Mouse (Mus musculus) activated CD4-positive, CD25-positive, alpha-beta regulatory T cell, adult 4 months (primary cell): ENCODE results near the gene Btf3. TPM values are rescaled to one million over a fixed set of nuclear protein-coding genes. Genes with fewer than 3 reads are reported as not detected.

Experiments
- ATAC-seq: one replicate; pipeline ENCODE4 v1.8.0; 2017
- polyA plus RNA-seq, 2 experiments: library from polyadenylated mRNA; unstranded; fragments of 100-300 nt; shearing (Covaris generic); gene quantifications; one replicate each; pipeline ENCODE4 v1.2.1; 2017

Btf3 gene
- 1,000 to 10,000 TPM in 1 of 2 experiments, 100 to 1,000 TPM in 1; 915 to 1,034 TPM for polyA plus RNA-seq

- peak; percentile 91 for ATAC-seq
These were observed at the start of gene Btf3 for GRCm38 (mm10) chr13:98316480-98317245. Gene Btf3, minus strand, starts transcription at chr13:98317006.

DNA sequence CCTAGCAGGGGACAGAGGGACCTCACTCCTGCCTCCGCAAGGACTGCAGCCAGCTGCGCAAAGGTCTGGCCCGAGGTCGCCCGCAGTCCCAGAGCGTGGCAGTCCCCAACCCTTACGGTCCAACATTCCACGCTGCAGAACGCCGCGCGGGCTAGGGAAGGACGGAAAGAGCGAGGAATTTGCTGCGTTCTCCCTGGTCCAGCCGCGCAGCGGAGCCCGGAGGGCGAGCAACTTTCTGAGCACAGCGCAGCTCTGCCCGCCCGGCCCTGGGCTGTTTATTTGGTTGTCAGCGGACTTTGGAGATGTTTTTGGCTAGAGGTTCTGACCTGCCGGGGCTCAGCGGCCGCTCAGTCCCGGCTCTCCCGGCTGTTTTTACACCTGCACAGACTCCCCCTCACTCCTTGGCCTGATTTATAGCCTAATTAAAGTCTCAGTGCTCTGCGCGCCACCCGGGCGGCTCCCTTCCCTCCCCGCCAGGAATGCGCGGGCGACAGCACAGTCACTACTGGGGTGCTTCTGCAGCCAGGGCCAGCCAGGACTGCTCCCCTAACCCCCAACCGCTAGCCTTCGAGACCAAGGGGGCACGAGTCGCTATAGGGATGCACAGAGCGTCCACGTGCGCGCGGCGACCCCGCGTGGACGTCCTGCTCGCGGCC, 49.1 kb upstream of the Btf3 start:
- ATAC-seq = no peak

DNA sequence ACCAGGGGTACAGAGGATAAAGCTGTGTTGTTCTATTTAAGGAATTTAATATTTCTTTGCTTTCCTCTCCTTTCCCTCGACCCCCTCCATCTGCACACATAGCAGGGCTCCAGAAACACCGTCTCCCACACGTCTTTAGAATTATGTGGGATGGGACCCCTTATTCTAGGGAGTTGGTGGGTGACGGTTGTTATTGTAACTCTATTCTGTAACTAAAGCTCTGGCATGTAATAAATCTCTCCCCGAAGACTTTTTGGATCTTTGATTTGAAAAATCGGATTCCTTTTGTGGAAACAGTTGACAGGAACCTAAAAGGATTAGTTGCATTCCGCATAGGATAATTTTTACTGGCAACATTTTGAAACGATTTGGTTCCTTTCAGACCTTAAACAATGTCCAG, 48.3 kb upstream of the Btf3 start:
- ATAC-seq = no peak

GRCm38 (mm10) chr13:98363046-98363445, 46.2 kb upstream of the Btf3 start:
- no peak for ATAC-seq

- ATAC-seq = no peak
These were observed 44.4 kb upstream of the Btf3 start for GRCm38 (mm10) chr13:98361161-98361560.

DNA sequence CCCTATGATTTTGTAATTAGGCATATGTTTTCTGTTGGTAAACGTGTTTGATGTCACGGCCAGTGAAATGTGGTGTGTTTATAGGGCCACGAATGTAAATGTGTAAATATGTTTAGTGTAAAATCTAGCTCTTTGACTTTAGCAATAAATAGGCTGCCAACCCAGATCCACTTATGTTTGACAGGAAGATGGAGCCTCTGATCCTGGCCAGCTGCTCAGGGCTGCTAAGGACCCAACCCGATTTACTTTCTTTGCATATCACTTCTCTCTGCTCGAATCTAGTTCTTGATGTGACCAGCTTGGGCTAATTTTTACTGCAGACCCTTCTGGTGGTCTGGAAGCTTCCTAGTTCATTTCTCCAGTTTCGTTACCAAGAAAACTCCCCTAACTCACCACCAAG, 43.6 kb upstream of the Btf3 start:
- no peak for ATAC-seq

DNA sequence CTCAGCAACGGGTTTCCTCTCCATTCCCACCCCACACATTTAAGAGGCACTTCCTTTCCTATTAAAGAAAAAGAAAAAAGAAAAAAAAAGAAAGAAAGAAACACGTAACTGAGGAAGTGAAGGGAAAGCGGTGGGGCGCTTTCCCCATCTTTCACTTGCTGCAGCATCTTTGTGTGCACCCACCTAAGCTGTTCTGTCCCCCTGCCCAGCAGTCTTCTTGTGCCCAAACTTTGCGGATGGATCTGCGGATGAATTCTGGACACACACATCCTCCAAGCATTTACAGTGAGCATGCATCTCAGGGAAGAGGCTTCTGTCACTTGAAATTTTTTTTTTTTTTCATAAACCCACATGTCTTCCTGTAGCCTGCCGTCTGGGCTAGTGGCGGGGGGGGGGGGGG, 42.5 kb upstream of the Btf3 start:
- ATAC-seq = no peak

- ATAC-seq = no peak
These were observed 41.8 kb upstream of the Btf3 start for GRCm38 (mm10) chr13:98358424-98359181.

DNA sequence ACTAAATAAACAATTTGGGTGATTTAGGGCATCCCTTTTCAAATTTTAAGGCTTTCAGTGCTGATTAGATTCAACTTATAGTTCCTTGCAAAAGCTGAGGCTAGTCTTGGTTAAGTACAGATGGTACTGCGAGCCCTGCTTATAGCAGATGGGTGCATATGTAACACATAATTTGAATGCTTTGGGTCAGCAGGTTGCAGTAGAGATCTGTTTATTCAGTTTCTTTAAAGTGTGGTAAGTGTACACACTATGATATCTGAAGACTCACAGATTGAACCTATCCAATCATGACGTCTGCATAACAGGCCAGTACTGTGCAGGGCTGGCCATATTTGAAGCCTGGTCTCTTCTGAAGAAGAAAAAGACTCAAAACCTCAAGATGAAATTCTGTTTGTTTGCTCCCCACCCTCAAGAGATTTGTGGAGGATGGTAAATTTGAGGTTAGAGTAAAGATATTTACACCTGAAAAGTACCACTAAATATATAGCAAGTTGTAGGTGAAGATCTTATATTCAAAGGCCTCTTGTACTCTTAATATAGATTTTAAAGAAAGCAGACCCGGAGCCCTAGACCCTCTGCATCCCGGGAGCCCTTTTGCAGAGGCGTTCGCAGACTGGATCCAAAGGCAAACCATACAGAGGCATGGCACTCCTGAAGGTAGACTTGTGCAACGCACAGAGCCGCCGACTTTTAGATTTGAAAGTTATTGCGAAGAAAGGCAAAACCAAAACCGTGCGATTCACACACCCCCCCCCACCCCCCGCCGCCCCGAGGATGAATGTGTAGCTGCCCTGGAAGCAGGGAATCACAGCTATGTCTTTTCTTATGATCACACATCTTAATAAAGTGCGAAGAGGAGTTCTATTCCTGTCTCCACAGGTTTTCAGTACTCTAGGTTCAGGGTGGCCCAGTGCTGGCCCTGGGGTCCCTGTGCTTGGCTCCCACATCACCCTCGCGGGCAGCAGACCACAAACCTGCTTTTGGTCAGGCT, 40.9 kb upstream of the Btf3 start:
- ATAC-seq = no peak

DNA sequence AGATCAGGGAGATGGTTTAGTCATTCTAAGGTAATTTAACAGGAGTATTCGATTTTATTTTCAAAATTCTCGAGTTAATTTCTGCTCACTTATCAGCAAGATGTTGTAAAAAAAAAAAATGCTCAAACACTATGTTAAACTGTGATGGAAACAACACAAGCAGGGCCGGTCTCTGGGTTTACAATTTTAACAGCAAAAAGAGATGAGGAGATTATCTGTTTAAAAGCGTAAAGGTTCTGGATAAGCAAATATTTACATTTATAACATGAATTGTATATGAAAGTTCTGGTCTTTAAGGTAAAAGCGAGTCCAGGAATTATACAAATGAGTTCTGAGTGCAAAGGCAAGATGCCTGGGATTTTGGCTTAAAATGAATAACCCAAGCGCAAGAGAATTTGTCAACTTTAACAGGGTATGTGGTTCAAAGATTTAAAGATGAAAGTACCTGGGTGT, 40.2 kb upstream of the Btf3 start:
- ATAC-seq = no peak

DNA sequence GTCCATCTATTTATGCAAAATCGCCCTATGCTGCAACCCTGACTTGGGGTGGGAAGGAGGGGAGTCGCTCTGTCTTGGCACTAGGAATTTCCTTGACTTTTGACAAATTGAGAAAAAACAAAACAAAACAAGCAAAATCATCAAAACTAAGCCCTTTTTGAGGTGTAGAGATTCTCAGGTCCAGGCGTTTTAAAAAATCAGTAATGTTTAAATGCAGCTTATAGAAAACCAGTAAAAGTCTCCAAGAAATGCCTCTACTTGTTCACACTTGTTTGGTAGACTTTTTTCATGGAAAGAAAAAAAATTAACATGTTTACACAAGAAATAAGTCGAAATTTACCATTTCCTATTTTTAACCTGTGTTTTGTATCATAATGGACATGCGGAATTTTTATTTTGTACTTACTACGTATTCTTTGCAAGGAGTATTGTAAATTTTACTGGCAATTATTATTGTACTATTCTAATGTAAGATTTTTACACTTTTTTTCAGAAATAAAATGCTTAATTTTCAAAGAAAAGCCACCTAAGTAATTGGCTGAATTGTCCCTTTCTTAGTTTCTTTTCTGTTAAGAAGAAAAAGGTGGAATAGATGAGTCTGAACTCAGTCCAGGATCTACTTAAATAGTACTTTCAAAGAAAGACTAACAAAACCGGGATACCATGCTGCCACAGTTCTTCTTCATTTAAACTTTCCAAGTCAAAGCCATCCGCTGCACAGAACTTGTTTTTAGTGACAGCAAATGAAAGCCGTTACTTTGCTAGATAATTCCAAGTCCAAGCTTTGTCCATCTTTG, 39.6 kb upstream of the Btf3 start:
- no peak for ATAC-seq

DNA sequence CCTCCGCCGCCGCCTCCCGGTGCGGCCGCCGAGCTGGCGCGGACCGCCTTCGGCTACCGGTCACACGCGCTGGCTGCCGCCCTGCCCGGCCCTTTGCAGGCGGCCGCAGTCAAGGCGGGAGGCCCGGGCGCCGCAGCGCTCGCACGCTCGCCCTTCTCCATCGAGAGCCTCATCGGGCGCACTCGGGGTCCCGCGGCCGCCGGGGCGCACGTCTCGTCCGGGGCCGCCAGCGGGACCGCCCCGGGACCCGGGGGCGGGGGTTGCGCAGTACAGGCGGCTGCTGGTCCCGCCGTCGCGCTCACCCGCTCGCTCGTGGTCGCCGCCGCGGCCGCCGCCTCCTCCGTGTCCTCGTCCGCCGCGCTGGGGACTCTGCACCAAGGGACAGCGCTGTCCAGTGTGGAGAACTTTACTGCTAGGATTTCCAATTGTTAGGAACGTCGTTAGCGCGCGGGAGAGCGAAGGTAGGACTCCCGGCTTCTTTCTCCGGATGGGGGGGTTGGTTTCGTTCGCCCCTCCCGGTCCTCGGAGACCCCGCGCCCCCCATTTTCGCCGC, 38.8 kb upstream of the Btf3 start:
- no peak for ATAC-seq

- ATAC-seq = peak; percentile 28
These were observed 38.2 kb upstream of the Btf3 start for GRCm38 (mm10) chr13:98354871-98355558.

DNA sequence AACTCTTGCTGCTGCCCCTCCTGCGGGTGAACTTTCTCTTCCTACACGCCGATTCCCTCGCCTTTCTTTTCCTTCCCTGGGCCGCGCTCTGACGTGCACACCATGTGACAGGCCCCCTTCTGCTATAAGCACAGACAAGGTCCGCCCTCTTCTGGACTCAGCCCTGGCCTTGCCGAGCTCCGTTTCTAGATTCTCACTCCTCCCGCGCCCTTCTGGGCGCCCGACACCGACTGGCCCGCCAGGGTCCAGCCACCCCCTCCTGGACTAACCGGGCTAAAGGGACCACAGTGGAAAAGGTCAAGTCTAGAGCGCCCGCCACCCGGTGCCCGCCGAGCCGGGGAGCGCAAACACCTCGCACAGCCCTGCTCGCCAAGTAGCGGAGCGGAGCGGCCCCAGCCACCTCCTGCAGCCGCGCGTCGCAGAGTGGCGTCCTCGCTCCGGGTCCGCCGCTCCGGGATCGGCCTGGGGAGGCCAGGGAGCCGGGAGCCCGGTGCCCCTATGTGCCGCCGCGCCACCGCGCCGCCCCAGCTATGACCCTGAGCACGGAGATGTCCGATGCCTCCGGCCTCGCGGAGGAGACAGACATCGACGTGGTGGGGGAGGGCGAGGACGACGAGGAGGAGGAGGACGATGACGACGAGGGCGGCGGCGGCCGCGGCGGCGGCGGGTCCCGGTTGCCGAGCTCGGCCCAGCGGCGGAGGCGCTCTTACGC, 37.4 kb upstream of the Btf3 start, which contains the start of gene Foxd1:
TSS of gene Foxd1 (plus strand) at position 153 of the 712 bp plus-strand sequence.
- ATAC-seq = no peak

DNA sequence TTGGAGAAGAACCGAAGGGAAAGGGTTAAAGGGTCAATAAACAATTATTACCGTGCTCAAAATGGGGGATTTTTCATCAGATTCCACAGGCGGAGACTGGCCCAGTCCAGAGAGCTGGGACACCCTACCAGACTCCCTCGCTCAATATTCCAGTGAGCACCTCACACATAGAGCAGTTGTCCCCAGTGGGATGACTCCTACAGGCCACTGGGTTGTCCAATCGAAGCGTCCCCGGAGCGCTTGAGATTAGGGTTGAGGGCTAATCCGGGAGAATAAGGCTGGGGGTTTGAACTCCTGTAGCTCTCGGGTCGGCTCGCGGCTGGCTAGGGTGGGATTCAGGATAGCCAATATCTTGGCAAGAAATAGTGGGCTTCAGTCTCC, 36.9 kb upstream of the Btf3 start:
- no peak for ATAC-seq

- ATAC-seq = no peak
These were observed 35.7 kb upstream of the Btf3 start for GRCm38 (mm10) chr13:98352381-98352975.

DNA sequence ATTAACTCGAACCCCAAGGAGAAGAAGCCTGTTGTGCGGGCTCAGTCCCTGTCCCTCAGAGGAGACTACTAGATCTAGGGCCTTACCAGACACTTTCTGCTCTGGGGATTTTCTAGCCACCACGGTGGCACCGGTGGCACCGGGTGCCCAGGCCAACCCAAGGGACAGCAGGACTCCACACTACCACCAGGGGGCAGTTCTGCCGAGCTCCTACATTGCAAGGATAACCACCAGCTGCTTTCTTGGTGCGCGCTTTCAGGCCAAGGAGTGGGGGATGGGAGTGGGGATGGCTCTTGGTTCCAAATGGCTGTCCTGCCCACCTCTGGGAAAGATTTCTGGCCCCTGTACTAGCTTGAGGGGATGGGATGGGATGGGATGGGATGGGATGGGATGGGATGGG, 34.7 kb upstream of the Btf3 start:
- ATAC-seq = no peak

GRCm38 (mm10) chr13:98349491-98349890, 32.7 kb upstream of the Btf3 start:
- no peak for ATAC-seq

GRCm38 (mm10) chr13:98340506-98340905, 23.7 kb upstream of the Btf3 start:
- ATAC-seq = no peak
